Mouse (Mus musculus): Measurements from ENCODE around the gene Zg16. TPM values are rescaled to one million over a fixed set of nuclear protein-coding genes. Genes with fewer than 3 reads are reported as not detected.

Zg16 gene
- total RNA-seq, 2 experiments from 2014 or later = not detected

GRCm38 (mm10) chr7:127080045-127080444 lies 7.1 kb downstream of the Zg16 start:
- intact Hi-C loops (cut with DNase I) = no loop called here
- no peak for DNase-seq

DNA sequence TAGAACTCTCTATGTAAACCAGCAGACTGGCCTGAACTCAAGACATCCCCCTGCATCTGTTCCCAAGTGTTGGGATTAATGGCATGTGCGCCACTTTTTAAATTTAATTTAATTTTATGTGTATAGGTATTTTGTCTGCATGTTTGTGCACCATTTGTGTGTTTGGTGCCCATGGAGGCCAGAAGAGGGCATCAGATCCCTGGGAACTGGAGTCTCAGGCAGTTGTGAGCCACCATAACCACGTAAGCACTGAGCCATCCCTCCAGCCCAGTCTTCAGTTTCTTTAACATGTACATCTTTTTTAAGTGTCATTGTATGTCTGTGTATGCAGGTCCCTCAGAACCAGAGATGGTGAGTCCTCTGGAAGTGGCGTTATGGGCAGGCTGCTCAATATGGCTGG lies 9.4 kb downstream of the Zg16 start:
- intact Hi-C loops (cut with DNase I) = no loop called here
- DNase-seq = no peak

- no peak for DNase-seq
- intact Hi-C loops (cut with DNase I) = no loop called here
Measured at GRCm38 (mm10) chr7:127076188-127076587, 10.9 kb downstream of the Zg16 start.

DNA sequence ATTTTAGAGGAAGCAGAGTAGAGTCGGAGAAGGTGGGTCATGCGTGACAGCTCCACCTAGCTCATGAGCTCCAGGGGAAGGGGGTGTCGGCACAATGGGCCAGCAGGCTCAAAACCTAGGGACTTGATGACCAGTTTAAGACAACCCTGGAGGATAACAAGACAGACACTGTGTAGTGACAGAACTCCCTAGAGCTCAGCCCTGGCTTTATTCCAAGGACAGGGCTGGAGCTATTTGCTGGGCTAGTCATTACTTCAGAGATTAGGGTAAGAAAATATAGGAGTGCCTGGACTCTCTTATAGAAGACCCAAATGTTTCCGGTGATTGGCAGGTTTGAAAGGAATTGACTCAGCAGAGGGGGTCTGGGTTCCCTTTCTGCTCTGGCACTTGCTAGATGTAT lies 13.9 kb downstream of the Zg16 start:
- no peak for DNase-seq
- intact Hi-C loops (cut with DNase I) = no loop called here

- DNase-seq = no peak
- intact Hi-C loops (cut with DNase I) = no loop called here
Measured at GRCm38 (mm10) chr7:127070871-127071413, 16.2 kb downstream of the Zg16 start.

DNA sequence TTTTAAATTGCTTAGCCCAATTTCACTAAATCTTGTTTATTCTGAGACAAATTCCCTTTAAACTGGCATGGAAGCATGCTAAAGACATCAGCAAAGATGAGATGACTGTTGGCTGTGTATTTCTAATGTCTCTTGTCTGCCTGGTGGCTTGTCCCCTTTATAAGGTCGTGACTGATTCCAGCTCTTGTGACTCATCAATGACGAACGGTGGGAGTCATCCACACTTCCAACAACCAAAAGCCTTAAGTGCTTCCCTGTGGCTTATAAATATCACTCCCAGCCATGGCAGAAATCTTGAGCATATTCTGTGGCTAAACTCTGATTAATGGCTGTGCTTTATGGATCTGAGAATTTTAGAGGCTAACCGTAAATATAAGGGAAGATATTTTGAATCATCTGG lies 20.8 kb downstream of the Zg16 start:
- intact Hi-C loops (cut with DNase I) = loop anchor here (10.0 kb wide), 1 partner anchor 108 kb away; no protein-coding TSS in a partner anchor
- no peak for DNase-seq

DNA sequence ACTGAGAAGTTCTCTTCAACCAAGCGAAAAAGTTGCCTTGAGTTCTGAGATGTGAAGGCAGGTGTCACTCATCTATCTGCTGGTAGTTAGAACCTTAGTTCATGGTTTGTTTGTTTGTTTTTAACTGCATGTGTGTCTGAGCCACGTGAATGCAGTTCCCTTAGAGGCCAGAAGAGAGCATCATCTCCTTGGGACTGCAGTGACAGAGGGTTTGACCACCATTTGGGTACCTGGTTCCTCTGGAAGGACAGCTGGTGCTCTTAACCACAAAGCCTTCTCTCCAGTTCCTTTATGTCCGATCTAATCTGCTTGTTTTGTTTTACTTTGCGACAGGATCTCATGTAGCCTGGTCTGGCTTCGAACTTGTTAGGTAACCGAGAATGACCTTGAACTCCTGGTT lies 21.6 kb downstream of the Zg16 start:
- DNase-seq = no peak
- intact Hi-C loops (cut with DNase I) = loop anchor here (10.0 kb wide), 1 partner anchor 109 kb away; no protein-coding TSS in a partner anchor

GRCm38 (mm10) chr7:127055026-127055585 lies 32.0 kb downstream of the Zg16 start:
- intact Hi-C loops (cut with DNase I) = no loop called here
- DNase-seq = no peak

GRCm38 (mm10) chr7:127041851-127042672 lies 45.1 kb downstream of the Zg16 start, which contains the start of gene Kif22:
TSS of gene Kif22 (minus strand) at chr7:127042471.
- intact Hi-C loops (cut with DNase I) = no loop called here
- DNase-seq = peak; percentile 90

DNA sequence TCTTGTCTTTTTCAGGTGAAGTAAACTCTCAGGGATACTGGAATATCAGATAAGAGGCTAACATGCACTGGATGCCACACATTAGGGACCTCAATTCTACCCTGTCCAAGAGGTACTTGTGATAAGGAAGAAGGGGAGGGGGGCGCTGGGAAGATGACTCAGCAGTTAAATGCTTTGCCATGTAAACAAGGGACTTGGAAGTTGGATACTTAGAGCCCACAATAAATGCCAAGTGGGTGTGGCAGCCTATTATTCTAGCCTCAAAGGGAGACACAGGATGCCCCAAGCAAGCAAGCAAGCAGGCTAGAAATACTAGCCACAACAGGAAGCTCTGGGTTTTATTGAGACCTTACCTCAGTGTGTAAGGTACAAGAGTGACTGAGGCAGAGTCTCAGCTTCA lies 55.9 kb downstream of the Zg16 start:
- no peak for DNase-seq
- intact Hi-C loops (cut with DNase I) = no loop called here

- intact Hi-C loops (cut with DNase I) = no loop called here
- DNase-seq = no peak
Measured at GRCm38 (mm10) chr7:127030172-127030571, 57.0 kb downstream of the Zg16 start.

- DNase-seq = peak; percentile 44
- intact Hi-C loops (cut with DNase I) = no loop called here
Measured at GRCm38 (mm10) chr7:127027885-127028284, 59.2 kb downstream of the Zg16 start.

DNA sequence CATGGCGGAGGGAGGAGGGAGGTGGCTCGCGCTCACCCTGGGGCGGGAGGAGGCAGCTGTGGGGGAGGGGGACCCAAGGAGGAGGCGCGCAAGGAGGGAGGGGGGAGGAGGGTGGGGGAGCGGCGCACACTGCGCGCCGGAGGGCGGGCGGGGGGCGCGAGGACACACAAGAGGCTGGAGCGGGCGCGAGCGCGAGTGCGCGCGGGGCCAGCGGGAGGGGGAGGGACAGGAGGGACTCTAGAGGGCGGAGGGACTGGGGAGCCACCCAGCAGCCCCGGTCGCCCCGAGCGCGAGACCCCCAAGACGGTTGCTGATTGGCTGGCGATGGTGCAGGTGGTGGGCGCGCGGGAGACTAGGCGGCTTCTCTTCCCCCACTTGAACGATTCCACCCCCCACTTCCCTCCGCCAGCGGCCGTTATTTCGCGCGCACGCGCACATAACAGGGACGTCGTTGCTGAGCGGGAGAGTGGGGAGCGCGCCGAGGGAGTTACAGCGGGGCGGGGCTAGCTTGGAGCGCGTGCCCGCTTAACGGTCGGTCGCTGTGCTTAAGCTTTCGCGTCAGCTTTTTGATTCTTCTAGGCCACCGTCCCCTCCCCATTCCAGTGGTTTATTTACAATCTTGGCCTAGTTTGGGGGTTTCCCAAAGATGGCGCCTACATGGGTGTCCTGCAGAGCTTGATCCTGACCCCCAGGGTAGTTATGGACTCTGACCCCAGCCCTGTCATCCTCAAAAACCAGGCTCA lies 60.0 kb downstream of the Zg16 start, which contains the start of gene Maz:
TSS of gene Maz (minus strand) at position 54 of the 743 bp plus-strand sequence.
- DNase-seq = peak; percentile 100
- intact Hi-C loops (cut with DNase I) = no loop called here

DNA sequence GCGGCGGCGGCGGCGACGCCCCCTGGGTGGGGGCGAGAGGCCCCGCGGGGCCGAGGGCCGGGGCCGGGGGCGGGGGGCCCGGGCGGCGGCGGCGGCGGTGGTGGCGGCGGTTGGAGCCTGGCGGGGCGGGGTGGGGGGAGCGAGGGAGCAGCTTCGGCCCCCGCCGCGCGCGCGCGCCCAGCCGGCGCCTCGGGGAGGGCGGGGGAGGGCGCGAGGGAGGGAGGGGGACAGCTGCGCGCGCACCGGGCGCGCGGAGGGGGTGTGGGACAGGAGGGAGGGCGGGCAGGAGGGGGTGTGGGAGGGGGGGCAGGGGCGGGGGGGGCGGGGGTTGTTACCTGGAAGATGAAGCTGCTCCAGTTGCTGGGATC lies 60.5 kb downstream of the Zg16 start:
- no peak for DNase-seq
- intact Hi-C loops (cut with DNase I) = no loop called here

DNA sequence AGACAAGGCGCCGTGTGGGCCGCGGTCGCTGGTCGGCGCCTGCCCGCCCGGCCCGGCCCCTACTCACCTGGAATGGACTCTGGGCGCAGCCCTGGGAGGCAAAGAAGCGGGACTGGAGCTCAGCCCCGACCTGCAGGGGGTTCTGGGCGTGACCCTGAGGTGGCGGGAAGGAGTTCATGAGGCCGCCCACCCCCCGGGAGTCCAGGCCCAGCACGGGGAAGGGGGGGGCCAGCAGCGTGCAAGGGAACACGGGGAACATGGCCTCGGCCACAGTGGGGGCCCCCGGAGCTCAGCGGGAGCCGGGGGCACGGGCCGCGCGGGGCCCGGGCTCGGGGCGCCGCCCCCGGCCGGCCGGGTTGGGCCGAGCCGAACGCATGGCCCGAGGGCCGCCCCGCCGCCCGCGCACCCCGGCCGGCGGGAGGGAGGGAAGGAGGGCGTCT lies 60.9 kb downstream of the Zg16 start:
- DNase-seq = peak; percentile 87
- intact Hi-C loops (cut with DNase I) = no loop called here

- peak; percentile 54 for DNase-seq
- intact Hi-C loops (cut with DNase I) = no loop called here
Measured at GRCm38 (mm10) chr7:127025556-127026160, 61.5 kb downstream of the Zg16 start.

GRCm38 (mm10) chr7:127024755-127025555 lies 62.2 kb downstream of the Zg16 start:
- intact Hi-C loops (cut with DNase I) = no loop called here
- DNase-seq = peak; percentile 82

DNA sequence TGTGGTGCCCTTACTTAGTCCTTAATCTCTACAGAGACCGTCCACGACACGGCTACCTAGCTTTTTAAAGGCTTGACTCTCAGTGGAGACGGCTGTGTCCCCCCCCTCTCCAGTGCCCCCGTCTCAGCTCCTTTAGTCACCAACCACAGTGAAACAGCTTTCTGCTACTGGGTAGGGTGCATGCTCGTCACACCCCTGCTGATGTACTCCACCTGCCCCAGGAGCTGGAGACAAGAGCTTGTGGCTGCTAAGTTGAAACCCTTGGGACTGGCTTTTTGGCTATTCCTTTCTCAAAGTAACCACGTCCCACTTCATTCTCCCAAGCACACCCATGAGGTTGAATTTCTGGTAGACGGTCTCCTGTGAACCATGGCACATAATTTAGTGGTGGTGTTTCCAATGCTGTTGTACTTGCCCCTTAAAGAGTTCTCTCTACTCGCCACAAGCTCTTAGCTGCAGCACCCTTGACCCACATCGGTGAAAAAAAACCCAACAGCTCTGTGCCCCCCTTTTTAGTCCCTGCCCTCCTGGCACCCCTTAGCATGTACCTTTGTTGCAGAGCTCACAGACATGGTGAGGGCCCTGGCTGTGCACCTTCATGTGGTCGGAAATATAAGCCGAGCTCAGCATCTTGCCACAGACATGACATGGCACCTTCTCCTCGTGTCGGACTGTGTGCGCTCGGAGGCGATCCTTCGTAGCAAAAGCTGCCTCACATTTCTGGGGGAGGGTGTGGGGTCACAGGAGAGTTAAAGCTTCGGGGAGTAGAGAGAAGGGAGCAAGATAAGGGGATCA lies 63.0 kb downstream of the Zg16 start:
- intact Hi-C loops (cut with DNase I) = no loop called here
- no peak for DNase-seq

DNA sequence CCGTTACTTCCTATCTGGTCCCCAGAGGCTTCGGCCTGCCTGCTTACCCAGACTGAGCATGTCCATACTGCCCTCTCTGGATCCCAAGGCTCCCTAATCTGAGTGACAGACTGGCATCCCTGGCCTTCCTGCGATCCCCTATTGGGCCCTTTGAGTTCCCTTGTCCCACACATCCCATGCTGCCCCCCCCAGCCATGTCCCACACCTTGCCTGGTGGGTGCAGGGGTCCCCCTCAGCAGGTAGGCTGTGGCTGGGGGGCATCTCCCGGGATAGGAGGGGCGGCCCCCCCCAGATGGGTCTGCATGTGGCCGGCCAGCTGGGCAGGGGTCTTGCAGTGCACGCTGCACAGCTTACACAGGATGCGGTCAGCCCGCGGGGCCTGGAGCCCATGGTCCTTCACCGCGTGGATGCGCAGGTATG lies 63.8 kb downstream of the Zg16 start:
- intact Hi-C loops (cut with DNase I) = no loop called here
- DNase-seq = no peak

Data from left cerebral cortex, postnatal 4 days (tissue).